Mouse (Mus musculus) brain, embryonic 14.5 days (tissue): Measurements from ENCODE around the gene Tigd2.

Source experiments
- CTCF ChIP-seq: fragments of 200-500 bp; IDR thresholded peaks from 2 replicates; pipeline ENCODE4 v1.5.1; 2012; ENCODE audit warnings: inconsistent platforms, mild to moderate bottlenecking, moderate library complexity, borderline replicate concordance; ENCODE audit not compliant: insufficient read depth, insufficient read length; ENCODE audit errors: extremely low read depth
- POLR2A ChIP-seq: fragments of 200-500 bp; IDR thresholded peaks from 2 replicates; pipeline ENCODE4 v1.6.1; 2012; ENCODE audit warnings: mild to moderate bottlenecking, inconsistent platforms, borderline replicate concordance; ENCODE audit not compliant: poor library complexity, insufficient read depth, insufficient read length, severe bottlenecking; ENCODE audit errors: extremely low read depth

DNA sequence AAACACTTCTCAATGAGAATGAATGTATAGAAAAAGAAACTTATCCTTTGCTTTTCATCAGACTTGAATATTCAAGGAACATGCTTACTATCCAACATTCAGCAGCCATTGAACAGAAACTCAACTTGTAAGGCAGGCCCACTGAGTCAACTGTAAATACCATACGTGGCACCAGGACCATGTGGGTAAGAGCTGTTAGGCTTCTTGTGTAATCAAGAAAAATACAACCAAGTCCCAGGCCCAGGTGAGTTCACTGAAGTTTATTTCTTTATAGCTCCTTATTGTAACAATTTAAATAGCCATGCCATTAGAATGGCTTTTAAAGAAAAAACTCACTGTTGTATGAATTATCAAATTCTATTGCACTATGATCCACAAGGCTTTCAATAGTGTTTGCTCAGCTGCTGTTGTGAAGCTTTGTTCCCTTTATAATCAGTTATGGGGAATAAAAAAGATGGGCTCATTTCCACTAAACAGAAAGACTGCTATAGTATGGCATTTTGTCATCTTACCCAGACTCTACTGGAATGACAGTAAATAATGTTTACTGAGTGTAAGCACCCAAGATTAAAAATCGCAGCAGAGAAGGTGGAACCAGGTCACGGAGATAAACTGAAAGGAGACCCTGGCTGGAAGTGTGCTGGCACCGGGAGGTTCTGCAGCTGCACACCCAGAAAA, 46.7 kb upstream of the Tigd2 start:
- TF ChIP-seq CTCF (no peak), POLR2A (no peak)
